Mouse (Mus musculus): ENCODE results near the gene Hba-a2. TPM values are rescaled to one million over a fixed set of nuclear protein-coding genes. Genes with fewer than 3 reads are reported as not detected.

Gene Hba-a2
- polyA plus RNA-seq, 1 experiment from 2014 or later = 36,578 TPM

GRCm38 (mm10) chr11:32265117-32265738 is 31.1 kb upstream of the Hba-a2 start:
- Histone ChIP-seq H3K4me2 (ENCODE audit: low read depth, low read length) (no peak overlapping the region), H3K27ac (ENCODE audit: low read length) (no peak overlapping the region), H3K4me1 (ENCODE audit: control insufficient read depth, insufficient read depth, low read length) (peaks cover 5% of the 10 kb centered on the region), H3K9ac (ENCODE audit: low read length) (no peak overlapping the region), H3K27me3 (ENCODE audit: control insufficient read depth, insufficient read depth, low read length) (no peaks in the 10 kb centered on the region), H3K4me3 (ENCODE audit: low read length) (no peak overlapping the region), H3K36me3 (ENCODE audit: control insufficient read depth, insufficient read depth) (0 out of 2 replicates have a peak, but pooled peaks cover 2% of the 10 kb centered on the region), H3K9me3 (replicated peaks; ENCODE audit: control insufficient read depth, low read length) (no peaks in the 10 kb centered on the region)
- 85% methylated on average over 3 of the region's 3 CpGs for WGBS
- ATAC-seq (replicated peaks; ENCODE audit: extremely low read depth, insufficient read depth, low FRiP score) = no peak

GRCm38 (mm10) chr11:32266194-32266593 is 30.1 kb upstream of the Hba-a2 start:
- ATAC-seq (replicated peaks; ENCODE audit: extremely low read depth, insufficient read depth, low FRiP score) = no peak
- WGBS = 92% methylated on average over 6 of the region's 6 CpGs

GRCm38 (mm10) chr11:32266776-32267175 is 29.5 kb upstream of the Hba-a2 start:
- peak overlapping the region; percentile 88 for H3K4me3 ChIP-seq (ENCODE audit: low read length)

More at GRCm38 (mm10) chr11:32266194-32266593, 30.1 kb upstream of the Hba-a2 start:
- Histone ChIP-seq H3K9me3 (replicated peaks; ENCODE audit: control insufficient read depth, low read length) (no peaks in the 10 kb centered on the region), H3K4me2 (ENCODE audit: low read depth, low read length) (no peak overlapping the region), H3K4me1 (ENCODE audit: control insufficient read depth, insufficient read depth, low read length) (peaks cover 5% of the 10 kb centered on the region), H3K9ac (ENCODE audit: low read length) (no peak overlapping the region), H3K36me3 (ENCODE audit: control insufficient read depth, insufficient read depth) (0 out of 2 replicates have a peak, but pooled peaks cover 2% of the 10 kb centered on the region), H3K27ac (ENCODE audit: low read length) (no peak overlapping the region), H3K4me3 (ENCODE audit: low read length) (no peak overlapping the region), H3K27me3 (ENCODE audit: control insufficient read depth, insufficient read depth, low read length) (no peaks in the 10 kb centered on the region)

GRCm38 (mm10) chr11:32267188-32267884 is 29.0 kb upstream of the Hba-a2 start, which contains the start of gene Nprl3:
TSS of gene Nprl3 (minus strand) at chr11:32267707.
- H3K4me3 ChIP-seq (ENCODE audit: low read length) = peak within 1 kb of the TSS; percentile 88
- no peaks in the 10 kb centered on the region for H3K36me3 ChIP-seq (ENCODE audit: control insufficient read depth, insufficient read depth)
- peaks cover 5% of the 10 kb centered on the region for H3K4me1 ChIP-seq (ENCODE audit: control insufficient read depth, insufficient read depth, low read length)
- no peaks in the 10 kb centered on the region for H3K27me3 ChIP-seq (ENCODE audit: control insufficient read depth, insufficient read depth, low read length)
- under 1% methylated on average over 54 of the region's 54 CpGs for WGBS
- H3K9me3 ChIP-seq (replicated peaks; ENCODE audit: control insufficient read depth, low read length) = no peaks in the 10 kb centered on the region
- ATAC-seq (replicated peaks; ENCODE audit: extremely low read depth, insufficient read depth, low FRiP score) = peak; percentile 99
- peak within 1 kb of the TSS; percentile 87 for H3K27ac ChIP-seq (ENCODE audit: low read length)
- peak within 1 kb of the TSS; percentile 95 for H3K9ac ChIP-seq (ENCODE audit: low read length)
- peak within 1 kb of the TSS; percentile 61 for H3K4me2 ChIP-seq (ENCODE audit: low read depth, low read length)

More at GRCm38 (mm10) chr11:32266776-32267175, 29.5 kb upstream of the Hba-a2 start:
- H3K4me2 ChIP-seq (ENCODE audit: low read depth, low read length) = peak overlapping the region; percentile 61
- H3K9ac ChIP-seq (ENCODE audit: low read length) = peak overlapping the region; percentile 95
- ATAC-seq (replicated peaks; ENCODE audit: extremely low read depth, insufficient read depth, low FRiP score) = no peak
- peaks cover 5% of the 10 kb centered on the region for H3K4me1 ChIP-seq (ENCODE audit: control insufficient read depth, insufficient read depth, low read length)
- WGBS = 24% methylated on average over 6 of the region's 6 CpGs
- no peaks in the 10 kb centered on the region for H3K27me3 ChIP-seq (ENCODE audit: control insufficient read depth, insufficient read depth, low read length)
- H3K9me3 ChIP-seq (replicated peaks; ENCODE audit: control insufficient read depth, low read length) = no peaks in the 10 kb centered on the region
- H3K27ac ChIP-seq (ENCODE audit: low read length) = no peak overlapping the region; the same call in 1 of the 2 replicates
- H3K36me3 ChIP-seq (ENCODE audit: control insufficient read depth, insufficient read depth) = 0 out of 2 replicates have a peak, but pooled peaks cover 2% of the 10 kb centered on the region

- Histone ChIP-seq H3K27me3 (ENCODE audit: control insufficient read depth, insufficient read depth, low read length) (no peaks in the 10 kb centered on the region), H3K4me1 (ENCODE audit: control insufficient read depth, insufficient read depth, low read length) (peaks cover 5% of the 10 kb centered on the region), H3K27ac (ENCODE audit: low read length) (peak overlapping the region; percentile 87), H3K4me2 (ENCODE audit: low read depth, low read length) (peak overlapping the region; percentile 61), H3K9ac (ENCODE audit: low read length) (peak overlapping the region; percentile 95), H3K4me3 (ENCODE audit: low read length) (peak overlapping the region; percentile 88), H3K36me3 (ENCODE audit: control insufficient read depth, insufficient read depth) (no peaks in the 10 kb centered on the region), H3K9me3 (replicated peaks; ENCODE audit: control insufficient read depth, low read length) (no peaks in the 10 kb centered on the region)
- WGBS = 26% methylated on average over 5 of the region's 5 CpGs
- ATAC-seq (replicated peaks; ENCODE audit: extremely low read depth, insufficient read depth, low FRiP score) = no peak
Measured at GRCm38 (mm10) chr11:32267964-32268363, 28.3 kb upstream of the Hba-a2 start.

GRCm38 (mm10) chr11:32268952-32269351 is 27.3 kb upstream of the Hba-a2 start:
- Histone ChIP-seq H3K9me3 (replicated peaks; ENCODE audit: control insufficient read depth, low read length) (no peaks in the 10 kb centered on the region), H3K4me1 (ENCODE audit: control insufficient read depth, insufficient read depth, low read length) (peaks cover 5% of the 10 kb centered on the region), H3K27me3 (ENCODE audit: control insufficient read depth, insufficient read depth, low read length) (no peaks in the 10 kb centered on the region), H3K9ac (ENCODE audit: low read length) (no peak overlapping the region), H3K36me3 (ENCODE audit: control insufficient read depth, insufficient read depth) (no peaks in the 10 kb centered on the region), H3K4me2 (ENCODE audit: low read depth, low read length) (no peak overlapping the region), H3K27ac (ENCODE audit: low read length) (no peak overlapping the region), H3K4me3 (ENCODE audit: low read length) (no peak overlapping the region)
- WGBS = 69% methylated on average over 5 of the region's 5 CpGs
- no peak for ATAC-seq (replicated peaks; ENCODE audit: extremely low read depth, insufficient read depth, low FRiP score)

GRCm38 (mm10) chr11:32271178-32271577 is 25.1 kb upstream of the Hba-a2 start:
- peaks cover 5% of the 10 kb centered on the region for H3K4me1 ChIP-seq (ENCODE audit: control insufficient read depth, insufficient read depth, low read length)
- H3K4me3 ChIP-seq (ENCODE audit: low read length) = no peak overlapping the region
- no peaks in the 10 kb centered on the region for H3K36me3 ChIP-seq (ENCODE audit: control insufficient read depth, insufficient read depth)
- no peak for ATAC-seq (replicated peaks; ENCODE audit: extremely low read depth, insufficient read depth, low FRiP score)
- H3K27me3 ChIP-seq (ENCODE audit: control insufficient read depth, insufficient read depth, low read length) = no peaks in the 10 kb centered on the region; the same call in 1 of the 2 replicates
- no peak overlapping the region for H3K9ac ChIP-seq (ENCODE audit: low read length)
- WGBS = 45% methylated on average over 4 of the region's 4 CpGs
- no peaks in the 10 kb centered on the region for H3K9me3 ChIP-seq (replicated peaks; ENCODE audit: control insufficient read depth, low read length)
- H3K4me2 ChIP-seq (ENCODE audit: low read depth, low read length) = no peak overlapping the region
- no peak overlapping the region for H3K27ac ChIP-seq (ENCODE audit: low read length)

- no peaks in the 10 kb centered on the region for H3K36me3 ChIP-seq (ENCODE audit: control insufficient read depth, insufficient read depth)
- H3K27me3 ChIP-seq (ENCODE audit: control insufficient read depth, insufficient read depth, low read length) = peaks cover 32% of the 10 kb centered on the region
- H3K4me3 ChIP-seq (ENCODE audit: low read length) = no peak within 1 kb of the TSS
- no peak within 1 kb of the TSS for H3K27ac ChIP-seq (ENCODE audit: low read length)
- no peaks in the 10 kb centered on the region for H3K9me3 ChIP-seq (replicated peaks; ENCODE audit: control insufficient read depth, low read length)
- no peaks in the 10 kb centered on the region for H3K4me1 ChIP-seq (ENCODE audit: control insufficient read depth, insufficient read depth, low read length)
- no peak within 1 kb of the TSS for H3K9ac ChIP-seq (ENCODE audit: low read length)
- no peak for ATAC-seq (replicated peaks; ENCODE audit: extremely low read depth, insufficient read depth, low FRiP score)
- WGBS = 50% methylated on average over 3 of the region's 3 CpGs
- no peak within 1 kb of the TSS for H3K4me2 ChIP-seq (ENCODE audit: low read depth, low read length)
Measured at GRCm38 (mm10) chr11:32276347-32276746, 19.9 kb upstream of the Hba-a2 start, which contains the start of gene Hba-x. TSS of gene Hba-x (plus strand) at chr11:32276400.

Measured in heart, embryonic 16.5 days (tissue).